Mouse (Mus musculus): ENCODE measurements around the gene Kpna7.

DNA sequence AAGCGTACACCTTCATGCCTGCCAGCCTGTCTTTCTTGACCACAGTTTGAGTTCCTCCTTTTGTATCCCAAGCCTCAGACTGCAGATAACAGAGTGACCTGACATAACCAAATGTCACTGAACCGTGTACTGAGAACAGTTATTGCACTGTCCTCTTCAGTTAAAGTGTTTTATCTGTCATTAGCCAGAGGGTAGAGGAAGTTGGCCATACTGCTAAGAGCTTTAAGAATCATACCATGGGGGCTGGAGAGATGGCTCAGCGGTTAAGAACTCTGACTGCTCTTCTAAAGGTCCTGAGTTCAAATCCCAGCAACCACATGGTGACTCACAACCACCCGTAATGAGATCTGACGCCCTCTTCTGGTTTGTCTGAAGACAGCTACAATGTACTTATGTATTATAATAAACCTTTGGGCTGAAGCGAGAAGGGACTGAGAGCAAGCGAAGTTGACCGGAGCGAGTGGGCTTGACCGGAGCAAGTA lies 14.6 kb upstream of the Kpna7 start:
- TF ChIP-seq CTCF (IDR thresholded peaks at IDR 0.05; ENCODE audit: low read depth) = no peak
- no peak for TF ChIP-seq EP300 (IDR thresholded peaks at IDR 0.05; ENCODE audit: low read depth)

All from liver, postnatal 0 days (tissue).